Comparison of ENCODE assay signal across 8 mouse cellular contexts in the genomic region with DNA sequence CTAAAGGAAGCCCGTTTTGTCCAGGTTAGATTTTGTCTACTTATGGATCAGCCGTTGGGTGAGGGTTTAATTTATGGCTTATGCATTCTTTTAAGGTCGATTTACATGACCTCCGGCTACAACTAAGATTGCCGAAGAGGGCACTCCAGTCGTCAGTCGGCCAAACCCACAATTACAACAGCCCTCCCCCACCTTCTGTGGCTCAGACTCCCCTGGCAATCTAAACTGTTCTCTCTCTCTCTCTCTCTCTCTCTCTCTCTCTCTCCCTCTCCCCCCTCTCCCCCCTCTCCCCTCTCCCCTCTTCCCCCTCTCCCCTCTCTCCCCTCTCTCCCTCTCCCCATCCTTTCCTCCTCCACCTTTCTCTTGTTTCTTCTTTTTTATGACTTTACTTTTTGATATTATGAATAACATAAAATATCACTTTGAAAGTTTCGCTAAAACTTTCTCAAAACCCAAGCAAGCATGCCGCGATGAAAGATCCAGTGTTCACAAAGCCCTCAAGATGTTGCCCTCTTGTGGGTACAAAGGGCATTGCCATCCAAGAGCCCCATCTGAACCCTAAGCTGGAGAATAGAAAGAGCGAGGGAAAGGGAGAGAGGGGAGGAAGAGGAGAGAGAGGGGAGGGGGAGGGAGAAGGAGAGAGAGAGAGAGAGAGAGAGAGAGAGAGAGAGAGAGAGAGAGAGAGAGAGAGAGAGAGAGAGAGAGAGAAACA. TPM values are rescaled to one million over a fixed set of nuclear protein-coding genes. Genes with fewer than 3 reads are reported as not detected.
DNase-seq lines count a peak whose midpoint lies in the region; ATAC-seq and TF ChIP-seq lines count a peak whose summit lies in the region.

No protein-coding gene starts in this region.

- peaks cover 23% of the 10 kb centered on the region for H3K27me3 ChIP-seq in forebrain, embryonic 12.5 days

- H3K27ac ChIP-seq in ES-E14 (ENCODE audit: insufficient read depth, low read depth, low read length, poor library complexity, severe bottlenecking) = no peak overlapping the region
- peak overlapping the region; percentile 96 for H3K27ac ChIP-seq in forebrain, embryonic 12.5 days

- ATAC-seq in forebrain, embryonic 12.5 days (ENCODE audit: low FRiP score) = peak; percentile 15; the same call in 1 of the 2 replicates

- intact Hi-C loops in heart, postnatal 25 days (cut with DNase I) = loop anchor here (5.0 kb wide), 4 partner anchors 80 to 665 kb away; no protein-coding TSS in a partner anchor

- H3K9ac ChIP-seq in ES-E14 (ENCODE audit: insufficient read depth, low read depth, low read length, poor library complexity, severe bottlenecking) = no peak overlapping the region
- peak overlapping the region; percentile 97 for H3K9ac ChIP-seq in forebrain, embryonic 12.5 days

- no peak for TF ChIP-seq POLR2A in brain, embryonic 14.5 days (IDR thresholded peaks at IDR 0.05; ENCODE audit: borderline replicate concordance, extremely low read depth, insufficient read depth, insufficient read length, poor library complexity, severe bottlenecking)

- in situ Hi-C loops in ES-E14 (cut with MboI; ENCODE audit: low sequenced_read_pairs in 2 of 2, unreplicated experiment in 2 of 2) = loop anchor here in 1 of 2 experiments (10.0 to 25.0 kb wide), 2 partner anchors 808 to 1120 kb away; no protein-coding TSS in a partner anchor

- no peaks in the 10 kb centered on the region for H3K36me3 ChIP-seq in ES-E14 (ENCODE audit: control insufficient read depth, insufficient read depth, low read length, poor library complexity, severe bottlenecking)
- H3K36me3 ChIP-seq in forebrain, embryonic 12.5 days (replicated peaks) = no peaks in the 10 kb centered on the region

- whole genome bisulfite sequencing in forebrain, embryonic 12.5 days = 0% methylated on average over 11 of the region's 11 CpGs

- no peaks in the 10 kb centered on the region for H3K9me3 ChIP-seq in ES-E14 (ENCODE audit: control insufficient read depth, insufficient read depth, low read depth, low read length)
- H3K9me3 ChIP-seq in forebrain, embryonic 12.5 days = no peaks in the 10 kb centered on the region

- H3K4me1 ChIP-seq in ES-E14 (ENCODE audit: control insufficient read depth in 2 of 2, insufficient read depth in 2 of 2, low read length in 2 of 2, poor library complexity in 1 of 2) = peaks cover 0 to 7% of the 10 kb centered on the region in 2 experiments; a peak in 1 of 4 replicates
- H3K4me1 ChIP-seq in forebrain, embryonic 12.5 days = peaks cover 47% of the 10 kb centered on the region

- DNase-seq in ES-E14 (ENCODE audit: low read depth, low spot score) = peak; percentile 83
- DNase-seq in brain, embryonic 14.5 days (ENCODE audit: low read depth) = peak; percentile 95
- peak; percentile 40 for DNase-seq in heart, postnatal 25 days (ENCODE audit: low spot score)
- DNase-seq in layer of hippocampus, postnatal 10 days (ENCODE audit: low spot score in 2 of 2) = peak; percentile 78 to 85
- DNase-seq in lung, postnatal 14 days = peak; percentile 82
- peak; percentile 72 to 76 for DNase-seq in right cerebral cortex, adult 2 months (ENCODE audit: low spot score in 2 of 2)
- DNase-seq in yolk sac, embryonic 10.5 days (ENCODE audit: low spot score) = peak; percentile 76

- TF ChIP-seq CTCF in brain, embryonic 14.5 days (IDR thresholded peaks at IDR 0.05; ENCODE audit: borderline replicate concordance, extremely low read depth, insufficient read depth, insufficient read length) = peak; percentile 86; the same call in 1 of the 2 replicates

- peak overlapping the region; percentile 61 to 65; a peak in 2 of 4 replicates for H3K4me3 ChIP-seq in ES-E14 (ENCODE audit: insufficient read depth in 1 of 2, low read depth in 1 of 2, low read length in 2 of 2, poor library complexity in 1 of 2, severe bottlenecking in 1 of 2)
- H3K4me3 ChIP-seq in forebrain, embryonic 12.5 days (replicated peaks) = peak overlapping the region; percentile 76

- peak overlapping the region; percentile 99 for H3K4me2 ChIP-seq in forebrain, embryonic 12.5 days

TF ChIP-seq in ES-E14, 5 proteins besides CTCF, POLR2A, EP300 and RAD21:
- TF ChIP-seq ZC3H11A (IDR thresholded peaks at IDR 0.05; ENCODE audit: borderline replicate concordance, low read depth, low read length) (peak; percentile 32; the same call in 1 of the 2 replicates), MAFK (IDR thresholded peaks at IDR 0.05; ENCODE audit: insufficient read depth, low read depth, low read length) (no peak)

RNA-seq across cellular contexts. Expression of a gene that starts 5.8 kb away (rescaled TPM):
- total RNA-seq in ES-E14 (2012; rRNA removed) = 0.48 and 1.2 TPM in 2 replicates
- polyA plus RNA-seq in brain, embryonic 14.5 days (2012; rRNA removed) = 19.9 and 23.1 TPM in 2 replicates
- 134 and 138 TPM in 2 replicates for polyA plus RNA-seq in forebrain, embryonic 12.5 days (2016; fragmentation: Nextera tagmentation; extraction: Ambion mirVana)
- 10 to 100 TPM; 27.4 to 36.9 TPM for total RNA-seq in heart, postnatal 25 days (2021)
- total RNA-seq in layer of hippocampus, postnatal 10 days (2021) = 10 to 100 TPM; 28.9 to 34.8 TPM

RNA-seq across cellular contexts. Expression of a gene that starts 6.4 kb away (rescaled TPM):
- total RNA-seq in ES-E14 (2012; rRNA removed) = 61.1 and 102 TPM in 2 replicates
- polyA plus RNA-seq in brain, embryonic 14.5 days (2012; rRNA removed) = 197 and 225 TPM in 2 replicates
- 342 TPM in 2 replicates for polyA plus RNA-seq in forebrain, embryonic 12.5 days (2016; fragmentation: Nextera tagmentation; extraction: Ambion mirVana)
- total RNA-seq in heart, postnatal 25 days (2021) = 10 to 100 TPM; 51.5 to 53.2 TPM
- total RNA-seq in layer of hippocampus, postnatal 10 days (2021) = 100 to 1,000 TPM; 115 to 147 TPM

RNA-seq across cellular contexts. Expression of a gene that starts 51.7 kb away (rescaled TPM):
- total RNA-seq in ES-E14 (2012; rRNA removed) = 1.8 and 4.2 TPM in 2 replicates
- polyA plus RNA-seq in brain, embryonic 14.5 days (2012; rRNA removed) = 0.93 and 1.7 TPM in 2 replicates
- polyA plus RNA-seq in forebrain, embryonic 12.5 days (2016; fragmentation: Nextera tagmentation; extraction: Ambion mirVana) = 0.68 TPM in 2 replicates
- 1 to 10 TPM in 1 of 2 experiments, under 1 TPM in 1; 0.62 to 1.1 TPM for total RNA-seq in heart, postnatal 25 days (2021)
- total RNA-seq in layer of hippocampus, postnatal 10 days (2021) = 1 to 10 TPM; 3.7 to 4.7 TPM

Comparison
In these comparisons a context has a peak if more than half of its experiments do, and no peak if none do; other contexts are left out.
1. DNase-seq: peak in every context shown above with its lines; median percentile 95 in brain, embryonic 14.5 days; 83 in ES-E14; 82 in lung, postnatal 14 days; 82 in layer of hippocampus, postnatal 10 days; 76 in yolk sac, embryonic 10.5 days; 74 in right cerebral cortex, adult 2 months; 40 in heart, postnatal 25 days.
2. RNA of a gene that starts 5.8 kb away (total RNA-seq): 27.4 to 36.9 TPM in heart, postnatal 25 days and 28.9 to 34.8 TPM in layer of hippocampus, postnatal 10 days; 0.48 to 1.2 TPM in ES-E14; every median in the first group is over 10 times any median in the second.